Mouse (Mus musculus) gonadal fat pad, adult 2 months (tissue): ENCODE results near the gene Chit1. TPM values are rescaled to one million over a fixed set of nuclear protein-coding genes. Genes with fewer than 3 reads are reported as not detected.

ENCODE experiments used
- DNase-seq: peaks from one replicate; pipeline ENCODE4 v3.0.0-alpha.2; 2012; ENCODE audit warnings: low read depth
- polyA plus RNA-seq: library from polyadenylated mRNA; depleted of rRNA; stranded (reverse); fragments of >200 nt; gene quantifications from 2 replicates; pipeline ENCODE4 v1.2.3, GENCODE M21; 2012

Gene Chit1
- polyA plus RNA-seq, 1 experiment, result 0.08 TPM

GRCm38 (mm10) chr1:134142363-134142794 is 31.3 kb downstream of the Chit1 start:
- DNase-seq, result no peak

- DNase-seq, result no peak
These were observed 35.0 kb downstream of the Chit1 start for GRCm38 (mm10) chr1:134146066-134146465.

- no peak for DNase-seq
These were observed 39.0 kb downstream of the Chit1 start for GRCm38 (mm10) chr1:134150076-134150475.

GRCm38 (mm10) chr1:134150745-134151144 is 39.7 kb downstream of the Chit1 start:
- DNase-seq, result no peak

DNA sequence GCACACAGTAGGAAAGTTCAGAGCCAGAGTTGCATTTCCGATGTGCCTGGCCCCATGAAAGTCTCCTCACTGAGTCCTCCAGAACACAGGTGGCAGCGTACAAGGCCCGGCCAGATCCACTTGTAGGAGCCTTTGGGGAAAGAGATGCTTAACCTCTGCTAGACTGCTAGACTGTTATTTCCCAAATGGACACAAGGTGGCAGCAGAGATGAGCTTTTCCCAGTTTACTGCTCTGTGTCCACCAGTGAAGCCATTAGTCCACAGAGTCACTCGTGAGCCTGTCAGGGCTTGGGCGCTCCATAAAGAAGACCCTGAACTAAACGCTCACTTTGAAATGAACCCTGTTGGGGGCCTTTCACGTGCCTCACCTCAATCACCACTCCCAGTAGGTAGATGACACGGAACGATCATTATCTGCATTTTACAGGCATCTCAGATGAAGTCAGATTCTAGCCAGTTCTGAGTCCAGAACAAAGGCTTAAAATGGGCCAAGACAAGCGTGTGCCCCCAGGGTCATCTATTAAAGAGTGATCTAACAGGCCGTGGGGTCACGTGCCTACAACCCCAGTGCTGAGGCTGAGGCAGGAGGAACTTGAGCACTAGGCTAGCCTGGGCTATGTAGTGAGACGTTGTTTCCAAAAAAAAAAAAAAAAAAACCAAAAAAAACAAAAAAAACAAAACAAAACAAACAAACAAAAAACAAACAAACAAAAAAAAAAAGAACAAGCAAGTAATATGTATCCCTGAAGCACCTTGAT is 40.8 kb downstream of the Chit1 start:
- no peak for DNase-seq

DNA sequence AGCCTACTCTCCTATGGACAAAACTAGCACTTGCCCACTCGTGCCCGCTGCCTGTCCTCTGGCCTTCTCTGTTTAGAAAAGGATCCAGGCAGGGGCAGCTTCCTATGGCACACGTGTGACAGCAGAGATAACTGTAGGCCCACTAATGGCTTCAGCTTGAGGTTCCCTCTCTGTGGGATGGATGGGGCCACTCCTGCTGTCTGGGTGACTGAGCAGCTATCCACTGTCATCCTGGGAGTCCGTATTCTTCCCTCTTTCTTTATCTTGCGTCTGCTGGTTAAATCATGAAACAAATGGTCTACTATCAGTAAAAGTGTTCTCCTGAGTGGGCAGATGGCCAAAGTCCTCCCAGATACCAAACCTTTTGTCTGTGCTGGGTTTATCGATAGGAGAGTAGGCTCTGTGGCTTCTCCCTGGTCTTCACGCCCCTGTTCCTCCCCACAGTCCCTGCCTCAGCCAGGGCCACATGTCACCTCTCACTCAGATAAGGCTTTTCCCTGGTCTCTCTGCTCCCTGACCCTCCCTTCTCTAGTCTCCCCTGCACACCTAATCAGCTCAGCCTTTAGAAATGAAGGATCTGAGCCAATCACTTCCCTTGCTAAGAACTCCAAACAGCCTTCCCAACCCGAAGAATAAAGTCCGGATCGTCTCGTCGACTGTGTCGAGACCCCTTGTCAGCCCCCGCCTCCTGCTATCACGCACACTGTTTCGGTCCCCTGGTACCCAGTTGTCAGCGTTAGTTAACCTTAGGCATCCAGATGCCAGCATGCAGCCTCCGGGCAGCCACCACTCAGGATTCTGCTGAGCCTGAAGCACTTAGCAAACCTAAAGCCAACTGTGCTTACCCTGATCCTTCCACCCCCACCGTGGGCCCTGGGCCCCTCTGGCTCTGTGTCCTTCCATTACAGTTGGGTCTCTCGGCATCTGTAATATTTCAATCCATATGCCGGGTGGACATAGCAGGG is 41.9 kb downstream of the Chit1 start:
- DNase-seq, result no peak

DNA sequence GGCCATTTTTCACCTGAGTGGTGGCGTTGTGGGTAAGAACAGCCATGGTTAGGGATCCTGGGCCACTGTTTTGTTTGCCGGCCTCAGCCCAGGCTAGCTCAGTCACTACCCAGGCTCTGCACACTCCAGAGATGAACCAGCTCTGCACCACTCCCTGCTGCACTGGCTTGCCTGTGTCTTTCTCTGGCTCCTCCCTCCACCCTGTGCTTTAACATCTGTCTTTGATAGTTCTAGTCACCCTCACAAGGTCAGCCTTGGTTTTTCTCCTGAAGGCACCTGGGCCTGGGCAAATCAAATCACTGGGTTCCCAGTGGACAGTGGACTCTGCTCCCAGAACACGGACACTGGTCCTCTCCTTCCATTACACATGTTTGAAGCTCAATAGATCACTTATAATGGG is 43.1 kb downstream of the Chit1 start:
- DNase-seq, result no peak

GRCm38 (mm10) chr1:134154655-134155054 is 43.6 kb downstream of the Chit1 start:
- DNase-seq, result no peak

DNA sequence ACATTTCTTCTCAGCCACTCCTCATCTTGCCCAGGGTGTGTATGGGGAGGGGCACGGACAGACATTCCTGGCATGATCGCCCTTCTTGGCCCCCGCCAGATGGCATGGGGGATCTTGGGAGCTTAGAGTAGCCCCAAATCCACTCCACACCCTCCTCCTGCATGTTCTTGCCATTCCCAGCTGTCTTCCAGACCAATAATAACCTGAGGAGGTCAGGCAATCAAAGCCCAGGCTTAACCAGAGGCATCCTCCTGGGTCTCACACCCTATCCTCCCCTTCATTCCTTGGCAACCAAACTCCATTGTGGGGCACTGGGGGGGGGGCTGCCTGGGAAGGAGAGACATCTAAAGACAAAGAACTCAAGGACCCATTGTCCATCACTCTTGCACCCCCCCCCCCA is 49.4 kb downstream of the Chit1 start:
- DNase-seq, result no peak

- DNase-seq, result no peak
These were observed 50.4 kb downstream of the Chit1 start for GRCm38 (mm10) chr1:134161399-134161798.

DNA sequence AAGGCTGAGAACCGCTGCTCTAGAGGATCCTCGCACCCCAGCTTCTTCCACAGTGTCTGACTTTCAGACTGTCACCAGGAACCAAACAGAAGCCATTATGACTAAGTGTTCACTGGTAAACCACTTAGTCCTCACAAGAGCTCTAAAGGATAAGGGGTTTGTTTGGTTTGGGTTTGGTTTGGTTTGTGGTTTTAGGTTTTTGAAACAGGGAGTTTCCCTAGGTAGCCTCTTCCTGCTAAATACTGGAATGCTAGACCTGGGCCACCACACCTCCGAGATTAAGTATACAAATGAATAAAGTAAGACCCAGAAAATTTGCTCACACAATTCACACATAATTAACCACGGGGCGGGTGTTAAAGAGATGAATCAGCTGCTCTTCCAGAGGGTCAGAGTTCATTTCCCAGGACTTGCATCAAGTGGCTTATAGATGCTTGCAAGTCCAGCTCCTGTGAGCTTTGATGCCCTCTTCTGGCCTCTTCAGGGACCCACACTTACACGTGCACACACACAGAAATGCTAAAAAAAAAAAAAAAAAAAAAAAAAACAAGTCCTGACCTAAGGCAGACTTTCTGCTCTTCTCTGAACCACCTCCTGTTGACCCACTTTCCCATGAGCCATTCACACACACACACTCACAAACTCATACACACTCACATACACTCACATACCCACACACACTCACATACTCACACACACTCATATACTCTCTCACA is 51.6 kb downstream of the Chit1 start:
- no peak for DNase-seq

- DNase-seq, result no peak
These were observed 52.4 kb downstream of the Chit1 start for GRCm38 (mm10) chr1:134163476-134163875.

- DNase-seq, result no peak
These were observed 53.4 kb downstream of the Chit1 start for GRCm38 (mm10) chr1:134164454-134164853.

GRCm38 (mm10) chr1:134166547-134166946 is 55.5 kb downstream of the Chit1 start:
- DNase-seq, result no peak

DNA sequence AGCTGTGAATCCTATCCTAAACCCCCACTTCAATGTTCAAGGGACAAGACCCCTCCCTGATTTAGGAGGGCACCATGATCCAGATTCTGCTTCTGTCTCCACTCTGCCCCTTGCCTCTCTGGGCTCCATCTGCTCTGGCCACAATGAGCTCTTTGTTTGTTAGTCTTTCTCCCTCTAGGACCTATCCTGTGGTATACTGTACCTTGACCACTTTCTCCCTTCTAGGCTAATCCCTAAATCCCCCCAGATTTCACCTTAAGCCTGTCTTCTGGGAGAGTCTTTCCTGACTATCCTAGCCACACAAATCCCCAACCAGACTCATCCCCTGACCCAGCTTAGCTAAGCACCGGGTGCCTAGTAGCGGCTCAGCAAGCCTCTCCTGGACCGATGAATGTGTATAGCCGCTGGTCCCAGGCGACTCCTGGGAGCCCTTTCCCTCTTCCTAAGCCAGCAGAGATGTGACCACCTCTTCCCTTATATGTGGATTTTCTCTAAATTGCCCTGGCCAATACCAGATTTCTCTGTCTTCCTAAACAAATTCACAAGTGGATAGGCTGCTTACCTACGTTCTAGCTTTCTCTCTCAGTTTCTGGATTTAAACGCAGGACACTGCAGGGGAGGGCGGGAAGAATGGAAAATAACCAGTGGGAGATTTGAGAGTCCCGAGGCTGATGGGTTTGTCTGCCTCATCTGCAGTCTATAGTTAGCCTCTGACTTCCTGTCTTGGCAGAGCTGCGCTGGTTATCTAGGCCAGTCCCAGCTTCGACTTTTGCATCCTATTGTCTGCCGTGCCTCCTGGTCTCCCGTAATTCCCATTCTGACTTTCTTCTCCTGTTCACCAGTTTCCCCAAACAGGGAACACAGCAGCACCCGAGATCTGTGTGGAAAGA is 56.6 kb downstream of the Chit1 start:
- no peak for DNase-seq

DNA sequence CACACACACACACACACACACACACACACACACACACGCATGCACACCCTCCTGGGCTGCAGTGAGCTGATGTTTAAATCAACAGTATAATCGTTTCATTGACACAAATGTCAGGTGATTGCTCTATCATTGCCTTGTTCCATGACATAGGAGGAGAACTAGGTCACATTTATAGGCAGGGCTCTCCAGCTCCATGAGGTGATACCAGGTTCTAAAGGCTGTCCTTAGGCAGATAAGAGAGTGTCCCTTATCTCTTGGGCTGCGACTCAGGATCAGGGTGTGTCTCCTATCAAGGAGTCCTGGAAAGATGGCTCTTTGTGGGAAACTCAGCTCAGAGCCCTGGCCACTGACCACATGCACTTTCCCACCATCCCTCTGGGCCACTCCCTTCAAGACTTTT is 57.5 kb downstream of the Chit1 start:
- DNase-seq, result no peak

- no peak for DNase-seq
These were observed 58.1 kb downstream of the Chit1 start for GRCm38 (mm10) chr1:134168985-134169697.

DNA sequence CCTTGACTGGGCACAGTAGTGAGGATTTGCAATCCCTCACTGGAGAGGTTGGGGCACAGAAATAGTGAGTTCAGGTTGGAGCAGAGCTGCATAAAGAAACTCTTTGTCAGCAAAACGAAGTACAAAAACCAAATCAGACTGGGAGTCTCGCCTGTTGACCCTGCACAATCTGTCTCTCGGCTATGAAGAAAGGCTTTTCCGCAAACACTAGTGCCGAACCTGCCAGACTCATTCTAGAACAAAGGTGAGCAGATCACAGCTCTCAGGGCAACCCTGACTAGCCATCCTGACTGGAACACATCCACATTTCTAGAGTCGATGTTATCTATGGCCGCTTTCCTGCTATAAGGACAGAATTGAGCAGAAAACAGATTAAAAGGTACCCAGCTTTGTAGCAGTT is 62.0 kb downstream of the Chit1 start:
- DNase-seq, result no peak

- no peak for DNase-seq
These were observed 66.9 kb downstream of the Chit1 start for GRCm38 (mm10) chr1:134177976-134178375.

DNA sequence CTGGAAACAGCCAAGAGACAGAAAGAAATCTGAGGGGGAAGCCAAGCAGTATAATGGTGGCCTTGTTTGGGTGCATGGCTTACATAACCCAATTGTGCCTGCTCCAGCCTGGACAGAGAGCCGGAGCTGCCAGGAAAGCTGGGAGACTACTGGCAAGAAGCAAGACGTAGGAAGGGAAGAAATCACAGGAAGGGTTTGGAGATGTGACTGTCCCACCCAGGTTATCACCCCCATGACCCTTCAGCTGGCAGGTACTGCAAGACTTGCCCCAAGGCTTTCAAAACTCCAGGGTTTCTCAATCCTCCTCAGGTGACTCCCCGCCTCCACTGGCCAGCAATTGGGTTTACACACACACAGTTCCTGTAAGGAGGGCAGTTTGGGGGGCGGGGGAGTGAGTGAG is 71.0 kb downstream of the Chit1 start, which contains the start of gene Chil1:
Gene Chil1 (plus strand): TSS at position 152 of the 400 bp plus-strand sequence.
- no peak for DNase-seq
